Mouse (Mus musculus) induced T-regulatory cell, adult 2 months (primary cell): Measurements from ENCODE around the gene Cenpb.
"Not testable (repeated sequence)": the region's sequence is repeated elsewhere in the genome, so short reads cannot be mapped to it uniquely, and the experiment has no call there.

Source experiments
- DNase-seq: peaks from one replicate; pipeline ENCODE4 v3.0.0-alpha.2; 2012; ENCODE audit warnings: low read depth

The Cenpb gene

GRCm38 (mm10) chr2:131179990-131180587 is at the start of gene Cenpb:
Cenpb (minus strand) TSS chr2:131180067.
- DNase-seq = peak; percentile 86

GRCm38 (mm10) chr2:131227243-131227642 is 47.4 kb upstream of the Cenpb start:
- DNase-seq = no peak

- DNase-seq = not testable (repeated sequence)
Observed at GRCm38 (mm10) chr2:131226669-131227068, 46.8 kb upstream of the Cenpb start.

- no peak for DNase-seq
Observed at GRCm38 (mm10) chr2:131225178-131225577, 45.3 kb upstream of the Cenpb start.

GRCm38 (mm10) chr2:131223569-131223968 is 43.7 kb upstream of the Cenpb start:
- no peak for DNase-seq

GRCm38 (mm10) chr2:131222562-131222961 is 42.7 kb upstream of the Cenpb start:
- no peak for DNase-seq

- DNase-seq = no peak
Observed at GRCm38 (mm10) chr2:131221853-131222515, 42.1 kb upstream of the Cenpb start.

GRCm38 (mm10) chr2:131220030-131220429 is 40.2 kb upstream of the Cenpb start:
- no peak for DNase-seq

GRCm38 (mm10) chr2:131215941-131216858 is 36.3 kb upstream of the Cenpb start:
- no peak for DNase-seq

- no peak for DNase-seq
Observed at GRCm38 (mm10) chr2:131213773-131214172, 33.9 kb upstream of the Cenpb start.

GRCm38 (mm10) chr2:131211026-131211615 is 31.3 kb upstream of the Cenpb start:
- no peak for DNase-seq

GRCm38 (mm10) chr2:131209969-131210792 is 30.3 kb upstream of the Cenpb start:
- peak; percentile 94 for DNase-seq

- DNase-seq = no peak
Observed at GRCm38 (mm10) chr2:131209125-131209795, 29.4 kb upstream of the Cenpb start.

GRCm38 (mm10) chr2:131208356-131208755 is 28.5 kb upstream of the Cenpb start:
- DNase-seq = no peak

GRCm38 (mm10) chr2:131206778-131207177 is 26.9 kb upstream of the Cenpb start, which contains the start of gene Ap5s1:
Ap5s1 (plus strand) TSS chr2:131207078.
- DNase-seq = no peak

- DNase-seq = no peak
Observed at GRCm38 (mm10) chr2:131205521-131206182, 25.8 kb upstream of the Cenpb start.

GRCm38 (mm10) chr2:131204410-131204981 is 24.6 kb upstream of the Cenpb start:
- peak; percentile 46 for DNase-seq

GRCm38 (mm10) chr2:131203816-131204409 is 24.0 kb upstream of the Cenpb start:
- DNase-seq = no peak

GRCm38 (mm10) chr2:131201262-131201661 is 21.4 kb upstream of the Cenpb start:
- DNase-seq = no peak
